Mouse (Mus musculus) small intestine, adult 2 months (tissue): ENCODE measurements around the gene Spice1. TPM values are rescaled to one million over a fixed set of nuclear protein-coding genes. Genes with fewer than 3 reads are reported as not detected.

Experiments used
- H3K27ac ChIP-seq: fragments of 200-500 bp; 2 replicates; pipeline ENCODE4 v1.5.1; 2012; ENCODE audit warnings: low read depth, low read length, control low read depth, inconsistent platforms; ENCODE audit not compliant: insufficient read depth
- H3K27me3 ChIP-seq: fragments of 200-500 bp; 2 replicates; pipeline ENCODE4 v1.6.1; 2012; ENCODE audit warnings: mild to moderate bottlenecking, moderate library complexity, low read length, inconsistent platforms; ENCODE audit not compliant: control insufficient read depth, insufficient read depth
- H3K36me3 ChIP-seq: fragments of 200-500 bp; 2 replicates; pipeline ENCODE4 v1.6.1; 2012; ENCODE audit warnings: mild to moderate bottlenecking, low read length, control low read depth, inconsistent platforms; ENCODE audit not compliant: control insufficient read depth, insufficient read depth
- H3K4me1 ChIP-seq: fragments of 200-500 bp; 2 replicates; pipeline ENCODE4 v1.6.1; 2012; ENCODE audit warnings: low read length, inconsistent platforms, mixed read lengths; ENCODE audit not compliant: control insufficient read depth, insufficient read depth, insufficient read length
- H3K4me3 ChIP-seq: fragments of 200-500 bp; 2 replicates; pipeline ENCODE4 v1.5.1; 2012; ENCODE audit warnings: low read depth, mild to moderate bottlenecking, control low read depth, inconsistent platforms, low read length, moderate library complexity
- CTCF ChIP-seq: fragments of 200-500 bp; IDR thresholded peaks from 2 replicates; pipeline ENCODE4 v1.5.1; 2012; ENCODE audit warnings: low read depth, mild to moderate bottlenecking, control low read depth, inconsistent platforms, low read length, moderate library complexity, mixed read lengths; ENCODE audit not compliant: insufficient replicate concordance, insufficient read length; ENCODE audit errors: extremely low read depth
- POLR2A ChIP-seq: fragments of 200-500 bp; IDR thresholded peaks from 2 replicates; pipeline ENCODE4 v1.6.1; 2012; ENCODE audit warnings: low read depth, mild to moderate bottlenecking, control low read depth, inconsistent platforms, low read length, moderate library complexity
- WGBS: fragments of 180-500 bp; shearing (Covaris S2); methylation state at CpG from one replicate; pipeline ENCODE4 v1.1.7; 2018; 5-methylcytosine and 5-hydroxymethylcytosine counted together
- polyA plus RNA-seq: library from polyadenylated mRNA; depleted of rRNA; stranded (reverse); fragments of >200 nt; gene quantifications from 2 replicates; pipeline ENCODE4 v1.2.3, GENCODE M21; 2012

Spice1 gene
- polyA plus RNA-seq, 1 experiment: 3.2 TPM

DNA sequence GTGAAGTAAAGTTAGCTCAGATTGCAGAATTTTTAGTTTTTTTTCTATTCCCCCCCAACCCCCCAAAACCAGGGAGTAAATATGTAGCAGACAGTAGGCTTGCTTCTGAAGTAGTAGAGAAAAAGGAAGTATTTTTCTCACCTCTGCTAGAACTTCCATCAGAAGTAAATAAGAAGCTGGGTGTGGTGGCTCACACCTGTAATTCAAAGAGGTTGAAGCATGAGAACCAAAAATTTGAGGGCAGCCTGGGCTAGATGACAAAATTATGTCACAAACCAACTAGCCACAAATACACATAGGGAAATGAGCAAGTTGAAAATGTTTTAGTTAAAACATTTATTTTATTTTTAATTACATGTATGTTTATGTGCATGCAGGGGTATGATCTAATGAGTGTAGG, 9.4 kb upstream of the Spice1 start:
- no peaks in the 10 kb centered on the region for H3K4me1 ChIP-seq
- no peak for TF ChIP-seq POLR2A
- TF ChIP-seq CTCF: no peak
- no peaks in the 10 kb centered on the region for H3K36me3 ChIP-seq
- H3K27me3 ChIP-seq: no peaks in the 10 kb centered on the region
- no peak overlapping the region for H3K27ac ChIP-seq
- no peak overlapping the region for H3K4me3 ChIP-seq

DNA sequence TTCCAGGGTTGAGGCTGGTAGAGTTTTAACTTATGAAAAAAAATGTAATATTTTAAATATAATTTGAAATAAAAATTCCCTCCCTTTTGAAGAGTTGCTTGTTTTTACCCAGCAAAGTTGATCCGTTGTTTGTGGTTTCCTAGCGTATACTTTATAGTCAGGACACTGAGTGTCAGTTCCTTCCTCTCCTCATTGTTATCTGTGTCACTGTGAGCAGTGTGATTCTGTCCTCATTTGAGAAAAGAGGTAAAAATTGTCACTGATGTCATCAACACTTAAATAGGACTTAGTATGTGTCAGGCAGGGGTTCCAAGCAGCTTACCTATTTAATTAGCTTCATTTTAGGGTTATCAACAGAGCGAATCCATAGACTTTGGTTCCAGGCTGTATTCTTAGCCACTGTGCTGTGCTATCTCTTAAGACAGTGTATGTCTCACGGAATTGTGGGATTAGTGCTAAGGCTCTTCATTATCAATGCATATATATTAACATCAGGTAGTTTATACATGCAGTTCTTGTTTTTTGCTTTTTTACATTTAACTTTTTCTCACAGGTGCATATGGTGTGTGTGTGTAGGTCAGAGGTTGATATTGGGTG, 3.0 kb downstream of the Spice1 start:
- WGBS: 81% methylated on average over 4 of the region's 4 CpGs
- H3K4me3 ChIP-seq: no peak overlapping the region
- H3K4me1 ChIP-seq: no peaks in the 10 kb centered on the region
- H3K27ac ChIP-seq: no peak overlapping the region
- TF ChIP-seq POLR2A (no peak), CTCF (no peak)
- H3K36me3 ChIP-seq: no peaks in the 10 kb centered on the region
- H3K27me3 ChIP-seq: no peaks in the 10 kb centered on the region

DNA sequence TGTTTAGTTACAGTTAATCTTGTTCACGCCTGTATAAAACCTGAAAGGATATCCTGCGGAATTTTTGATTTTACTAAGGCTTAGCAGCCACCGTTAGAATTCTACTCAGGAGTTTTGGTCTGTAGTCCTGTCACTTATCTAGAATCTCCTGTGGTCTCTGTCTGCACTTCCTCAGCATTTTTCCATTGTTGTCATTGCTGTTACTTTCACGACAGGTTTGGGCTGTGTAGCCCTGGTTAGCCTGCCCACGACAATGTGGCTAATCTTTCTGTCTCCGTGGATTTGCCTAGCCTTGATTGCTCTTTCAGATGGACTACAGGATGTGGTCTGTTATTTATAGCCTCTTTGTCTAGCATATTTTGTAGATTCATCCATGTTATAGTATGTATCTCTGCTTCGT, 9.4 kb downstream of the Spice1 start:
- H3K27ac ChIP-seq: no peak overlapping the region
- H3K4me3 ChIP-seq: no peak overlapping the region
- H3K27me3 ChIP-seq: no peaks in the 10 kb centered on the region
- 76% methylated on average over 7 of the region's 7 CpGs for WGBS
- H3K36me3 ChIP-seq: no peaks in the 10 kb centered on the region
- no peaks in the 10 kb centered on the region for H3K4me1 ChIP-seq
- no peak for TF ChIP-seq CTCF
- no peak for TF ChIP-seq POLR2A

DNA sequence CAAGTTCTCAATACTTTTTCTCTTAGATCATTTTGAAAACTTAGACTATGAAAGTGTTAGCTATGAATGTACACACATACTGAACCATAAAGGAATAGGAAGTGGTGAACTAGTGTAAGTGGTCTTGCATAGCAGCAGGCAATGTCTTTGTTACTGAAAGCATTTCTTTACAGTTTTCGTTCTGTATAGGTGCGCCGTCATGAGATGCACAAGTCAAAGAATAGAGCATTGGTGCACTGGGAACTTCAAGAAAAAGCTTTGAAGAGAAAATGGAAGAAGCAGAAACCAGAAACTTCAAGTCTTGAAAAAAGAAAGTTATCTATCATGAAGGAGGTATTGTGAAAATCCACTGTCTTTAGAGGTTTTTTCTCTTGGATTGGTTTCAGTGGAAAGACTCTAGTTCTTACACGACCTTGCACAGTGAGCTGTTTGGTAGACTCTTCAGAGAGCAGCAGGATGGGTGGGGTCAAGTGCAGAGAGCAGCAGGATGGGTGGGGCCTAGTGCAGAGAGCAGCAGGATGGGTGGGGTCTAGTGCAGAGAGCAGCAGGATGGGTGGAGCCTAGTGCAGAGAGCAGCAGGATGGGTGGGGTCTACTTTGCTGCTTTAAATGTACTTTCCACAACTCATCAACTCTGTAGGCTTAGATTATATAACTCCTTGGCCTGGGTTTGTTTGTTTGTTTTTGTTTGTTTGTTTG, 10.8 kb downstream of the Spice1 start:
- TF ChIP-seq POLR2A (no peak), CTCF (no peak)
- Histone ChIP-seq H3K4me3 (no peak overlapping the region), H3K4me1 (no peaks in the 10 kb centered on the region), H3K27ac (no peak overlapping the region; the same call in 1 of the 2 replicates), H3K36me3 (no peaks in the 10 kb centered on the region), H3K27me3 (no peaks in the 10 kb centered on the region)
- WGBS: 70% methylated on average over 4 of the region's 4 CpGs

DNA sequence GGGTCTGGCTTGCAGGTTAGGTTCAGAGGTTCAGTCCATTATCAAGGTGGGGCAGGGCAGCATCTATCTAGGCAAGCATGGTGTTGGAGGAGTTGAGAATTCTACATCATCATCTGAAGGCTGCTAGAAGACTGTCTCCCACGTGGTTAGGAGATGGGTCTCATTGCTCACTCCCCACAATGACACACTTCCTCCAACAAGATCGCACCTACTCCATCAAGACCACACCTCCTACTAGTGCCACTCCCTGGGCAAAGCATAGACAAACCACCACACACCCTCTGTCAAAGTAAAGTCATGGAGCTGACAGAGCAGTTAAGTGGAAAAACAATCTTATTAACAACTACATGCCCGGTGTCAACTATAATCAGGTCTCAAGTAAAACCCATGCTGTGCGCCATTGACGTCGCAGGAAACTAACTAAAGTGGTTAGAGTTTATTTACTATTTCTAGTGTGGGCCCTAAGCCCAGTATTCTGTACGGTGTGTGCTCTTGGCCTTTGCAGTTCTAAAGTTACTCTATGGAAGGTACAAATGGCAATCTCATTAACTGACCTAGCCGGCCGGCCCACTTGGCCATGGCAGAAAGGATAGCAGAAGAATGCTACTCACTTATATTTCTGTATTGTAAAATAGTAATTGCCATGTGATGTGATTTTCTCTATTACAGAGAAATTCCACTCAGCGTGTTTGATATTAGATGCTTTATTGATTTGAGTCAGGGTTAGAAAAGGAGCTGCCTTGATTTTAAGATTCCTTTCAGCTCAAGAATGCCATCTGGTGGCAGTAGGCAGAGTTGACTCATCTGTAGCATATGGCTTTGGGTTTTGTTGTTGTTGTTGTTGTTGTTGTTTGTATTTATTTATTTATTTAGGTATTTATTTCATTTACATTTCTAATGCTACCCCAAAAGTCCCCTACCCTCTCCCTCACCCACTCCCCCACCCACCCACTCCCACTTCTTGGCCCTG, 15.3 kb downstream of the Spice1 start:
- no peak for TF ChIP-seq POLR2A
- no peak for TF ChIP-seq CTCF
- Histone ChIP-seq H3K27me3 (no peaks in the 10 kb centered on the region), H3K27ac (no peak overlapping the region), H3K36me3 (peaks cover 6% of the 10 kb centered on the region; the same call in 1 of the 2 replicates), H3K4me3 (no peak overlapping the region), H3K4me1 (no peaks in the 10 kb centered on the region)
- 83% methylated on average over 10 of the region's 10 CpGs for WGBS

DNA sequence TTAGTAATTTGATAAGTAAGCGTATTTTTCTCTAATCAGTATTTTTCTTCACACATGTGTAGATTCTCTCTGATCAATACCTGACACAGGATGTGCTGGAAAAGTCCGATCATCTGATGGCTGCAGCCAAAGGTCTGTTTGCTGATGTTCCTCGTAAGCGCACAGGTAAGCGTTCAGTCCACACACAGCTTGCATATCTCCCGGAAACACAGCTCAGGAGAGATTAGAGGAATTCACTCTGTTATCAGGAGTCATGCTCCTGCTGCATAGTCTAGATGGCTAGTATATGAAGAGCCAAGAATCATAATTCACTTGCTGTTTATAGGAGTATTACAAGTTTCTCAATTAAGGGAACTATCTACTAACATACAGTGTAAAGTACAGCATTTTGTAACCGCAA, 18.6 kb downstream of the Spice1 start:
- 82% methylated on average over 7 of the region's 7 CpGs for WGBS
- H3K27me3 ChIP-seq: no peaks in the 10 kb centered on the region
- H3K4me3 ChIP-seq: no peak overlapping the region
- H3K36me3 ChIP-seq: peaks cover 11% of the 10 kb centered on the region
- H3K4me1 ChIP-seq: no peaks in the 10 kb centered on the region
- no peak overlapping the region for H3K27ac ChIP-seq
- TF ChIP-seq POLR2A (no peak), CTCF (no peak)

DNA sequence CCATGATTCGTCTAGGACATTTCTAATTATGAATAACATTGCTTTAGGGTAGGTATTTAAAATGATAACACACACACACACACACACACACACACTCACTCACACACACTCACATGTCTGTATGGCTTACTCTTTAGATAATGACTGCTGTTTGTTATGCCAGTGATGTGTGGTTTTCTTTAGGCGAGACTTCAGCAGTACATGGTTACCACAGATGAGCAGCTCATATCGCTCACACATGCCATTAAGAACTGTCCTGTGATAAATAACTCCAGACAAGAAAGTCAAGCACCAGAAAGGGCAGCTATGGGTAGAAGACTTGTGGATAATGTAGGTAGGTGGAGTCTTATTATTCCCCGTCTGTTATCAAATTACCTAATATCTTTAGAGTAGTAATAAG, 28.5 kb downstream of the Spice1 start:
- 90% methylated on average over 4 of the region's 4 CpGs for WGBS
- Histone ChIP-seq H3K4me3 (no peak overlapping the region), H3K36me3 (peaks cover 26% of the 10 kb centered on the region), H3K27me3 (no peaks in the 10 kb centered on the region), H3K4me1 (no peaks in the 10 kb centered on the region), H3K27ac (no peak overlapping the region)
- TF ChIP-seq CTCF: no peak
